In the genomic region with DNA sequence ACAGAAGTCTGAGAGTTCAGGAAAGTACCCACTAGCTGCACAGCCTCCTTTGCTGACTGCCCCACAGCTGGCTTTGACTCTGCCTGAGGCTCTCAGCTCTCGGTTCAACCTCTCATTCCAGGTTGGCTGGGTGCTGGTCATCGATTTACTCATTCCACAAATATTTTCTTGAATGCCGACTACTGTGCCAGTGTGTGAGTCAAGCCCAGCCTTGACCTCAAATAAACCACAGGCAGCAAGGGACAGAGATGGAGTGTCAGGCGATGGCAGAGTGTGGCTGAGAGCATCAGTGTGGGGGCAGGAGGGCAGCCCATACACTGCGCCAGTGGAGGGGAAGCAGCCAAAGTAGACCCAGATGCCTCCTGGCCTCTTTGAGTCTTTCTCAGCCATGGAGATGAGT, we compare ENCODE assay signal across 10 mouse cellular contexts.
DNase-seq lines count a peak whose midpoint lies in the region; ATAC-seq and TF ChIP-seq lines count a peak whose summit lies in the region.
"Had no signal": no experiment of that assay in that cellular context is flagged by ENCODE, and none has a peak within 500 bp of the region (broad histone marks: within the 10 kb centered on the region; RNA-seq: fewer than 3 reads in every experiment).

No protein-coding gene starts in this region.

- no peak overlapping the region for H3K4me3 ChIP-seq in intestine, postnatal 0 days (ENCODE audit: low read depth, low read length)
- no peak overlapping the region for H3K4me3 ChIP-seq in lung, embryonic 15.5 days
- H3K4me3 ChIP-seq in embryonic facial prominence, embryonic 10.5 days = no peak overlapping the region
- H3K4me3 ChIP-seq: megakaryocyte, embryonic 14.5 days had no signal

- peak; percentile 9; the same call in 1 of the 2 replicates for ATAC-seq in intestine, postnatal 0 days
- no peak; the same call in 1 of the 2 replicates for ATAC-seq in lung, embryonic 15.5 days (ENCODE audit: borderline replicate concordance, extremely low read depth, low FRiP score, low TSS enrichment)
- no peak for ATAC-seq in megakaryocyte progenitor cell, adult 5-6 weeks (replicated peaks; ENCODE audit: poor library complexity)
- ATAC-seq: forebrain, embryonic 16.5 days had no signal

- no peak overlapping the region for H3K4me2 ChIP-seq in intestine, postnatal 0 days (replicated peaks; ENCODE audit: low read depth)
- H3K4me2 ChIP-seq in lung, embryonic 15.5 days = no peak overlapping the region

- 0 out of 2 replicates have a peak overlapping the region, but pooled peaks have one; percentile 28 for H3K27ac ChIP-seq in intestine, postnatal 0 days (ENCODE audit: low read depth, low read length)
- peak overlapping the region; percentile 70 for H3K27ac ChIP-seq in lung, embryonic 15.5 days
- no peak overlapping the region for H3K27ac ChIP-seq in embryonic facial prominence, embryonic 10.5 days (replicated peaks)

- H3K27me3 ChIP-seq in intestine, postnatal 0 days (replicated peaks; ENCODE audit: control insufficient read depth, insufficient read depth, low read length) = no peaks in the 10 kb centered on the region
- H3K27me3 ChIP-seq in lung, embryonic 15.5 days = no peaks in the 10 kb centered on the region
- H3K27me3 ChIP-seq in embryonic facial prominence, embryonic 10.5 days (replicated peaks; ENCODE audit: low read depth, poor library complexity, severe bottlenecking) = no peaks in the 10 kb centered on the region

- 37% methylated on average over 5 of the region's 5 CpGs for WGBS in intestine, postnatal 0 days
- 16% methylated on average over 5 of the region's 5 CpGs for WGBS in lung, embryonic 15.5 days
- 56% methylated on average over 5 of the region's 5 CpGs for WGBS in embryonic facial prominence, embryonic 10.5 days

- no peaks in the 10 kb centered on the region for H3K36me3 ChIP-seq in intestine, postnatal 0 days (ENCODE audit: control insufficient read depth, insufficient read depth)
- no peaks in the 10 kb centered on the region for H3K36me3 ChIP-seq in lung, embryonic 15.5 days
- H3K36me3 ChIP-seq in embryonic facial prominence, embryonic 10.5 days (replicated peaks) = no peaks in the 10 kb centered on the region

- DNase-seq in Muller cell, postnatal 12 days (ENCODE audit: inconsistent ontology term) = peak; percentile 97
- peak; percentile 44 to 60 for DNase-seq in adrenal gland, adult 18-20 months (ENCODE audit: low spot score in 2 of 2)
- no peak for DNase-seq in thymus, postnatal 4 days
- DNase-seq in layer of hippocampus, adult 11-12 months (ENCODE audit: low spot score) = no peak
- DNase-seq in embryonic facial prominence, embryonic 10.5 days (ENCODE audit: low spot score) = no peak

- H3K4me1 ChIP-seq in intestine, postnatal 0 days (replicated peaks; ENCODE audit: control insufficient read depth, insufficient read depth, low read length) = peaks cover 3% of the 10 kb centered on the region; the same call in 1 of the 2 replicates
- peaks cover 28% of the 10 kb centered on the region for H3K4me1 ChIP-seq in lung, embryonic 15.5 days
- H3K4me1 ChIP-seq in embryonic facial prominence, embryonic 10.5 days = peaks cover 8% of the 10 kb centered on the region

- no peak for TF ChIP-seq CTCF in intestine, postnatal 0 days (IDR thresholded peaks at IDR 0.05; ENCODE audit: low read depth)

- H3K9me3 ChIP-seq in intestine, postnatal 0 days (ENCODE audit: control insufficient read depth) = no peaks in the 10 kb centered on the region
- H3K9me3 ChIP-seq in lung, embryonic 15.5 days = no peaks in the 10 kb centered on the region
- no peaks in the 10 kb centered on the region for H3K9me3 ChIP-seq in embryonic facial prominence, embryonic 10.5 days
- H3K9me3 ChIP-seq: megakaryocyte, embryonic 14.5 days had no signal

- H3K9ac ChIP-seq in intestine, postnatal 0 days (ENCODE audit: low read depth, low read length) = no peak overlapping the region
- H3K9ac ChIP-seq in lung, embryonic 15.5 days = no peak overlapping the region

Comparison
In these comparisons a context has a peak if more than half of its experiments do, and no peak if none do; other contexts are left out.
1. DNase-seq: peak in Muller cell, postnatal 12 days (single experiment) and adrenal gland, adult 18-20 months (2 of 2); none in thymus, postnatal 4 days (single experiment), layer of hippocampus, adult 11-12 months (single experiment) and embryonic facial prominence, embryonic 10.5 days (single experiment).